Mouse (Mus musculus) forebrain, embryonic 10.5 days (tissue): ENCODE results near the gene Ndufs2. TPM values are rescaled to one million over a fixed set of nuclear protein-coding genes. Genes with fewer than 3 reads are reported as not detected.

ENCODE experiments used
- DNase-seq: peaks from one replicate; pipeline ENCODE4 v3.0.0-alpha.2; 2017; ENCODE audit warnings: low spot score; ENCODE audit errors: extremely low spot score
- H3K27ac ChIP-seq: fragments of 300-500 bp; sonication (generic); 2 replicates; pipeline ENCODE4 v1.5.1; 2016; ENCODE audit warnings: mild to moderate bottlenecking
- H3K27me3 ChIP-seq: fragments of 300-500 bp; sonication (generic); 2 replicates; pipeline ENCODE4 v1.6.1; 2016; ENCODE audit warnings: mild to moderate bottlenecking; ENCODE audit not compliant: poor library complexity, severe bottlenecking
- H3K36me3 ChIP-seq: fragments of 300-500 bp; sonication (generic); replicated peaks from 2 replicates; pipeline ENCODE4 v1.6.1; 2016; ENCODE audit warnings: mild to moderate bottlenecking, moderate library complexity
- H3K4me1 ChIP-seq: fragments of 300-500 bp; sonication (generic); 2 replicates; pipeline ENCODE4 v1.6.1; 2016
- H3K4me3 ChIP-seq: fragments of 300-500 bp; sonication (generic); 2 replicates; pipeline ENCODE4 v1.5.1; 2016; ENCODE audit warnings: mild to moderate bottlenecking, moderate library complexity
- H3K9me3 ChIP-seq: fragments of 300-500 bp; sonication (generic); 2 replicates; pipeline ENCODE4 v1.6.1; 2016; ENCODE audit warnings: mild to moderate bottlenecking, moderate library complexity
- WGBS: fragments of 180-500 bp; shearing (Covaris S2); methylation state at CpG from one replicate; pipeline ENCODE4 v1.1.7; 2016; 5-methylcytosine and 5-hydroxymethylcytosine counted together
- polyA plus RNA-seq: library from polyadenylated mRNA; unstranded; fragments of >200 nt; fragmentation: Nextera tagmentation; extraction: Ambion mirVana; gene quantifications from 2 replicates; pipeline ENCODE4 v1.2.1, GENCODE M21; 2016

Ndufs2 gene
- polyA plus RNA-seq, 1 experiment from 2014 or later, result 270 TPM

DNA sequence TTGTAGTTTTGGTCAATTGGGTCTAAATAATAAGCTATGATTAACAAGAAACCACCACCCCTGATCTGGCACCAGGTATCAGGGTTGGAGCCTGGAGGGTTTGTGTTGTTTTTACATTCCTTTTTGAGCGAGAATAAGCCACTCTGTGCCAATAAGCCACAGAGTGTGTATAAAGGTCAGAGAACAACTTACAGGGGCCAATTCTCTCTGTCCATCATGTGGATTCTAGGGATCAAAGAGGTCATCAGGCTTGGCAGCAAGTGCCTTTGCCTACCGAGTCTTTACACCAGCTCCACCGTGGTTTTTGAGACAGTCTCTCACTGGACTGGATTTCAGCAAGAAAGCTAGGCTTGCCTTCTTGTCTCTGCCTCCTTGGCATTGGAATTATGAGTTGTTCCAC, 38.3 kb downstream of the Ndufs2 start:
- Histone ChIP-seq H3K9me3 (no peaks in the 10 kb centered on the region), H3K4me3 (no peak overlapping the region), H3K27ac (no peak overlapping the region), H3K27me3 (peaks cover 3% of the 10 kb centered on the region), H3K36me3 (no peaks in the 10 kb centered on the region), H3K4me1 (peaks cover 16% of the 10 kb centered on the region)
- WGBS, result 52% methylated on average over 3 of the region's 3 CpGs
- no peak for DNase-seq

DNA sequence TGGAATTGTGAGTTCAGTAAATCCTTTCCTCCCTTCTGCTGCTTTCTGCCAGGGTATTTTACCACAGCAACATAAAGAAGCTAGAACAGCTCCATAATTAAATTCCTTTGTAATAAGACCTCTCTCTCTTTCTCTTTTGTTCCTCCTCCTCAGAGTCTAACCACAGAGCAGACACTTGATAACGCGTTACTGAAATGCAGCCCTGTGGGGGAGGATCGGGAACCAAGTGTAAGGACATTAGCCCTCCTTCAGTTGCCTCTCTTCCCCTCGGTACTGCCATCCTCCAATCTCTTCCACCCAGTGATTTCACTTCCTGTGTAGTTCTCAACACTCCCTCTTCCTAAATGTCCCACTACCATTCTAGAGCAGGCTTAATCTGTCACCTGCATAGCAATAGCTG, 41.8 kb downstream of the Ndufs2 start:
- 22% methylated on average over 4 of the region's 4 CpGs for WGBS
- Histone ChIP-seq H3K36me3 (no peaks in the 10 kb centered on the region), H3K27me3 (peaks cover 3% of the 10 kb centered on the region), H3K4me3 (no peak overlapping the region), H3K4me1 (peaks cover 22% of the 10 kb centered on the region), H3K27ac (no peak overlapping the region), H3K9me3 (no peaks in the 10 kb centered on the region)
- DNase-seq, result no peak

DNA sequence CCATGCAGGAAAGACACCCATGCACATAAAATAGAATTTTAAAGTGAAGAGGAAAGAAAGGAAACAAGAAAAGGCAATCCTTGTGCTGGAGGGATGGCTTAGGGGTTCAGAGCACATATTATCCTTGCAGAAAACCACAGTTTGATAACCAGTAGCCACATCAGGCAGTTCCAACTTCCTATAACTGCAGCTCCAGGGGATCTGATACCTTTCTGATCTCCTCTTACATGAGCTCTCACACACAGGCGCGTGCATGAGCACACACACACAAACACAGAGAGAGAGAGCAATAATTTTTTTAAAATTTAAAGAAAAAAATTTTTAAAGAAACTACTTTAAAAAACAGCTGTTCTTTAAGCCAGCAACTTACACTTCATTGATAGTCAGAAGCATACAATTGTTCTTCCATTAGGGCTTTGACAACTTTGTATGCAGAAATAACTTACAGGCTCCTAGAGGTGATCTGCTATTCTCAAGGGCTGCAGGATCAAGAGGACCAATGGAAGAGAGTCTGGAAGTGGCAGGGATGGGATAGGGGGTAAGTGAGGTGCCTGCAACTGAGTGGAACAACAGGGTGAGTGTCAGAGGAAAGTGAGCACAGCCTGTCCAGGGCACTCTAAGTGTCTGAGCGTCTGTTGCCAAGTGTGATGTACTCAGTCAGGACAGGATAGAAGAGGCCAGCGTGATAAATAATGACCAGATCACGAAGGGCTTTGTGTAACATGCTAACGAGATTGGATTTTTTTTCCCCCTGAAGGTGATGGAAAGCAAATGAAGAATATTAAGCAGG, 45.3 kb downstream of the Ndufs2 start:
- no peaks in the 10 kb centered on the region for H3K9me3 ChIP-seq
- no peak overlapping the region for H3K4me3 ChIP-seq
- H3K27ac ChIP-seq, result no peak overlapping the region
- no peaks in the 10 kb centered on the region for H3K36me3 ChIP-seq
- no peak for DNase-seq
- H3K4me1 ChIP-seq, result peaks cover 16% of the 10 kb centered on the region
- H3K27me3 ChIP-seq, result peaks cover 4% of the 10 kb centered on the region
- WGBS, result 75% methylated on average over 6 of the region's 6 CpGs

GRCm38 (mm10) chr1:171204249-171204644, 46.9 kb downstream of the Ndufs2 start:
- WGBS, result 68% methylated on average over 7 of the region's 7 CpGs
- H3K36me3 ChIP-seq, result no peaks in the 10 kb centered on the region
- no peaks in the 10 kb centered on the region for H3K9me3 ChIP-seq
- H3K27me3 ChIP-seq, result peaks cover 9% of the 10 kb centered on the region; the same call in 1 of the 2 replicates
- H3K4me3 ChIP-seq, result no peak overlapping the region
- H3K27ac ChIP-seq, result no peak overlapping the region
- H3K4me1 ChIP-seq, result peaks cover 11% of the 10 kb centered on the region
- no peak for DNase-seq

DNA sequence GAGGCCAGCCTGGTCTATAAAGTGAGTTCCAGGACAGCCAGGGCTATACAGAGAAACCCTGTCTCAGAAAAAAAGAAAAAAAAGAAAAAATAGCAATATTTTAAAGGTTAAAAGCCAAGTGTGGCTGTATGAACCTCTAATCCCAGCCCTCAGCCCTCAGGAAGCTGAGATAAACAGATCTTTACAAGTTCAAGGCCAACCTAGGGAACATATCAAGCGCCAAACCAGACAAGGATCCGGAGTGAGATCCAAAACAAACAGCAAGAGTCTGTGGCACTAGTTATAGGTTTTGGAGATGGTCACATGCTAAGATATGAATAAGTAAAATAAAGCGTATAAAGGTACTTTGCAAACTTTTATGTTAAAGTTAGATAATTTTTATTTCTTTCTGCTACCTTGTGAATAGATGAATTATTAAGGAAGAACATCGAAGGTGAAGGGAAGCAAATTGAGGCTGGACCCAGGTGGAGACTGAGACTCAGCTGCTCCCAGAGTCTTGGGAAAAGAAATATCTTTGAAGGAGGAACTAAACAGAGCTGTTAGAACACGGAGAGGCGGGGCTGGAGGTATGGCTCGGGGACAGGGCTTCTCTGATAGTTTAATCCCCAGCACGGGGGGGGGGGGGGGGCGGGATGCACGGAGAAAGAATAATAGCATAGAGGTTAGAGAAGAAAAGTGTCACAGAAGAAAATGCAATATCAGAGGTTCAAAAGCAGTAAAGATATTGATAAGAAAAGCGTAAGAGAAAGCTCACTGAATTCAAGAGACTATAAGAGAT, 47.5 kb downstream of the Ndufs2 start:
- Histone ChIP-seq H3K27me3 (peaks cover 15% of the 10 kb centered on the region), H3K27ac (no peak overlapping the region), H3K4me3 (no peak overlapping the region), H3K9me3 (no peaks in the 10 kb centered on the region), H3K36me3 (no peaks in the 10 kb centered on the region), H3K4me1 (peaks cover 9% of the 10 kb centered on the region; the same call in 1 of the 2 replicates)
- WGBS, result 53% methylated on average over 11 of the region's 11 CpGs
- DNase-seq, result no peak

- Histone ChIP-seq H3K27me3 (peaks cover 44% of the 10 kb centered on the region), H3K27ac (no peak overlapping the region), H3K36me3 (no peaks in the 10 kb centered on the region), H3K9me3 (no peaks in the 10 kb centered on the region), H3K4me1 (peaks cover 10% of the 10 kb centered on the region), H3K4me3 (no peak overlapping the region)
- 92% methylated on average over 1 of the region's 1 CpGs for WGBS
- no peak for DNase-seq
These were observed 50.4 kb downstream of the Ndufs2 start for GRCm38 (mm10) chr1:171200769-171201168.

GRCm38 (mm10) chr1:171199532-171199931, 51.7 kb downstream of the Ndufs2 start:
- Histone ChIP-seq H3K9me3 (no peaks in the 10 kb centered on the region), H3K27me3 (peaks cover 56% of the 10 kb centered on the region), H3K4me1 (peaks cover 22% of the 10 kb centered on the region), H3K4me3 (no peak overlapping the region), H3K36me3 (no peaks in the 10 kb centered on the region), H3K27ac (no peak overlapping the region)
- DNase-seq, result no peak
- 79% methylated on average over 1 of the region's 1 CpGs for WGBS

- no peaks in the 10 kb centered on the region for H3K36me3 ChIP-seq
- no peak within 1 kb of the TSS for H3K27ac ChIP-seq
- H3K9me3 ChIP-seq, result no peaks in the 10 kb centered on the region
- WGBS, result under 1% methylated on average over 33 of the region's 33 CpGs
- peaks cover 89% of the 10 kb centered on the region for H3K27me3 ChIP-seq
- peak within 1 kb of the TSS; percentile 69 for H3K4me3 ChIP-seq
- DNase-seq, result peak; percentile 70
- H3K4me1 ChIP-seq, result peaks cover 42% of the 10 kb centered on the region
These were observed 55.2 kb downstream of the Ndufs2 start, which contains the start of gene Pcp4l1 for GRCm38 (mm10) chr1:171195887-171196397. TSS of gene Pcp4l1 (minus strand) at chr1:171196268.

DNA sequence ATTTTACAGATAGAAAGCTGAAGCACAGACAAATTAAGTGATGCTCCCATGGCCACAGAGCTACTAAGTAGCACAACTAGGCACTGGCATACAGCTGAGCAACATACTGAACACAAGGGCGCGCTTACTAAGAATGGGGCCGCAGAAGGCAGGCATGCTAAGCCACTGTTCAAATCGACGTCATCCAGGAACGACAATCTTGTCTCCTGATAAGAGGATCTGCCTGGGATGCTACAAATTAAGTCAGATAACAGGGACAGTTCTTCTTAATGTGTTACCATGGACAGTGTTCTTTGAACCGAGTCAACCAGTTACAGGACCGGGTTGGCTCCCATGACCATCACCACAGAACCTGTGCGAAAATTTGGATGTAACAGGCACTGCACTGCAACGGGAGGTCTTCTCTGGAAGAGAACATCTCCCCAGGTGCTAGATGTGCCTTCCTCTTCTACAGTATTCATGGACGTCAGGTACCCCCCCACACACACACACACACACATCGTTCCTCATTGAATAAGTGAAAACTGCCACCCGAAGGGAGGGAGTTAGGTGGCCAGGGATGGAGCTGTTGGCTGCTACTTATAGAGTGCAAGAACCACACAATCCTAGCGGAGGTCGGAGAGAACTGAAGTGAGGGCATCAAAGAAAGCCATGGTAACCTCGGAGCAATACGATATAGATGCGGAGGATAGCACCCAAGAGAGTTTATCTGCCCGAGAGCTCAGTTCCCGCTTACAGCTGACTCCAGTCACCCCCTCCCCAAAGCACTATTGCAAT, 56.0 kb downstream of the Ndufs2 start:
- H3K27ac ChIP-seq, result no peak overlapping the region
- 3% methylated on average over 20 of the region's 20 CpGs for WGBS

DNA sequence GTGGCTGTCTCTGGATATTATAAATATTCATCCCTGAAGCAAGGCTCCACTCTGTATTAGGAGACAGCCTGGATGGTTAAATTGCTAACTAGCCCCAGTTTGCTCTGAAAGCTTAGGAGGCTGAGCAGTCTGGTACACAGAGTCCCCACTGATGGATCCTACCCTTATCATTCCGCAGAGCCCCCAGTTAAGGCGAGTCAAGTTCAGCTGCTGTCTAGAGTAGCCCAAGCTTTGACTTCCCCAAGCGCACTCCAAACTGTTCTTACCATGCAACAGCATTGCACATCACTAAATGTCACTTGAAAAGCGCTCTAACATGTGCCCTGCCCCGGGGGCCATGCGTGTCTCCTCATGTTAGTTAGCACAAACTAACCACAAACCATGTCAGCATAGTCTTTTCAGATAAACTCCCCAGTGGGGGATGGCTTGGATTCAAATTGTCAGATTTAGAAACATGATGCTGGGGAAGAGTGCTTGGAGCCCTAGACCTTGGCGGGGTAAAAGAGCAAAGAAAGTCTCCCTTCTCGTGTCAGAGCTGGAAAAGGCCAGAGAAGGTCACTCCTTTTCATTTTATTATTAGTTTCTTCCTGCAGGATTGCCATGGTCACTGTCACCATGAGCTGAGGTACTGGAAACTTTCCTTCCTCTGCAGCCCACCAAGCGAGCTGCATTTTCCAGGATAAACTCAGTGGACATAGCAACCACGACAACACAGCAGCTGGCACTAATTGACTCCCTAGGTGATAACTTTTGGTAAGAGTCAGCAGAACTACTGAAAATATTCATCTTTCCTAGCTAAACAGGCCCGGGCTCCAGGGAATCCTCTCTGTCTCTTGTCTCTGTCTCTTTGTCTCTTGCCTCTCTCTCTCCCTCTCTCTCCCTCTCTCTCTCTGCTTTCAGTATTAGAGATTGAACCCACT, 57.0 kb downstream of the Ndufs2 start:
- WGBS, result 22% methylated on average over 11 of the region's 11 CpGs
- Histone ChIP-seq H3K9me3 (no peaks in the 10 kb centered on the region), H3K4me3 (peak overlapping the region; percentile 69; the same call in 1 of the 2 replicates), H3K36me3 (no peaks in the 10 kb centered on the region), H3K27me3 (peaks cover 99% of the 10 kb centered on the region), H3K4me1 (peaks cover 50% of the 10 kb centered on the region), H3K27ac (no peak overlapping the region)
- DNase-seq, result no peak

More for the DNA sequence above, 56.0 kb downstream of the Ndufs2 start:
- DNase-seq, result no peak
- no peaks in the 10 kb centered on the region for H3K9me3 ChIP-seq
- peaks cover 96% of the 10 kb centered on the region for H3K27me3 ChIP-seq
- H3K4me3 ChIP-seq, result peak overlapping the region; percentile 69
- H3K4me1 ChIP-seq, result peaks cover 42% of the 10 kb centered on the region
- H3K36me3 ChIP-seq, result no peaks in the 10 kb centered on the region

- WGBS, result 3% methylated on average over 18 of the region's 18 CpGs
- peak; percentile 42 for DNase-seq
- Histone ChIP-seq H3K27me3 (peaks cover 91% of the 10 kb centered on the region), H3K36me3 (no peaks in the 10 kb centered on the region), H3K4me3 (peak overlapping the region; percentile 43), H3K9me3 (no peaks in the 10 kb centered on the region), H3K4me1 (peaks cover 59% of the 10 kb centered on the region), H3K27ac (peak overlapping the region; percentile 2; the same call in 1 of the 2 replicates)
These were observed 57.9 kb downstream of the Ndufs2 start for GRCm38 (mm10) chr1:171193093-171193840.
